Mouse (Mus musculus): ENCODE measurements around the gene Nup88. TPM values are rescaled to one million over a fixed set of nuclear protein-coding genes. Genes with fewer than 3 reads are reported as not detected.
A peak's percentile ranks its signal among the peaks of the same experiment; 100 is the strongest.

The Nup88 gene
- polyA plus RNA-seq (2016; fragmentation: Nextera tagmentation; extraction: Ambion mirVana), result 146 and 151 TPM in 2 replicates

DNA sequence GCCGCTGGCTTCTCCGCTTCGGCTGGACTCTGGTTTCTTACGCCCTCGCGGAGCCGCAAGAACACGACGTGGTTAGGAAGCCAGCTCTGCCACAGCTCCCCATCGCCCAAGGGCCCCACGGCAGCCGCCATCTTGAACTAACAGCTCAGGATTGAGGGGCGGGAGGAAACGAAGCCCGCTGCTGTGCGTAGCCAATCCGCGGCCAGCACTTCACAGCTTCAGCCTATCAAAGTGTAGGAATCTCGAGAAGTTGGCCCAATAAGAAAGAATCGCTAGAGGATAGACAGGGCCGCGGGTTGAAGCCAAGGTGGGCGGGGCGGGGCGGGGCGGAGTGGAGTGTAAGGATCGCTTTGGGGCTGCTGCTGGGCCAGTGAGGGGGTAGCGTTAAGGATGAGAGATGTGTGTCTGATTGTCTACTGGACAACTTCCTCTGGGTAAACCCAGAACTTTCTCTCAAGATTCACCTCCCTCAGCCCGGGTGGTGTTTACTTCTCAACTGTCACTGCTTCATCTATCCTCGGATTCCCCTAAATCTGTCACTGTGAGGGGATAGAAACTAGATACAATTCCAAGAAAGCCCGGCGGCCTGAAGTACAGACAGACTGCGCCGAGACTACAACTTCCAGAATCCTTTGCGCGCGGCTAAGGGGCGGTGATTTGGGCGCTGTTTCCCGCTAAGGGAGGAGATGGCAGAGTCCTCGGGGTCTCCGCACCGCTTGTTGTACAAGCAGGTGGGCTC, at the start of gene Nup88, which contains the start of gene Rpain:
Gene Nup88 (minus strand): TSS at position 153 of the 739 bp plus-strand sequence.
Gene Rpain (plus strand): TSS at position 393 of the 739 bp plus-strand sequence.
- H3K27me3 ChIP-seq (replicated peaks; ENCODE audit: low read depth, poor library complexity, severe bottlenecking), result no peaks in the 10 kb centered on the region
- no peaks in the 10 kb centered on the region for H3K9me3 ChIP-seq
- under 1% methylated on average over 43 of the region's 43 CpGs for WGBS
- peak within 1 kb of the TSS; percentile 96 for H3K27ac ChIP-seq (replicated peaks)
- H3K36me3 ChIP-seq (replicated peaks), result peaks cover 53% of the 10 kb centered on the region
- peak within 1 kb of the TSS; percentile 92 for H3K4me3 ChIP-seq
- peak; percentile 97 for DNase-seq (ENCODE audit: low spot score)
- H3K4me1 ChIP-seq, result peaks cover 21% of the 10 kb centered on the region

DNA sequence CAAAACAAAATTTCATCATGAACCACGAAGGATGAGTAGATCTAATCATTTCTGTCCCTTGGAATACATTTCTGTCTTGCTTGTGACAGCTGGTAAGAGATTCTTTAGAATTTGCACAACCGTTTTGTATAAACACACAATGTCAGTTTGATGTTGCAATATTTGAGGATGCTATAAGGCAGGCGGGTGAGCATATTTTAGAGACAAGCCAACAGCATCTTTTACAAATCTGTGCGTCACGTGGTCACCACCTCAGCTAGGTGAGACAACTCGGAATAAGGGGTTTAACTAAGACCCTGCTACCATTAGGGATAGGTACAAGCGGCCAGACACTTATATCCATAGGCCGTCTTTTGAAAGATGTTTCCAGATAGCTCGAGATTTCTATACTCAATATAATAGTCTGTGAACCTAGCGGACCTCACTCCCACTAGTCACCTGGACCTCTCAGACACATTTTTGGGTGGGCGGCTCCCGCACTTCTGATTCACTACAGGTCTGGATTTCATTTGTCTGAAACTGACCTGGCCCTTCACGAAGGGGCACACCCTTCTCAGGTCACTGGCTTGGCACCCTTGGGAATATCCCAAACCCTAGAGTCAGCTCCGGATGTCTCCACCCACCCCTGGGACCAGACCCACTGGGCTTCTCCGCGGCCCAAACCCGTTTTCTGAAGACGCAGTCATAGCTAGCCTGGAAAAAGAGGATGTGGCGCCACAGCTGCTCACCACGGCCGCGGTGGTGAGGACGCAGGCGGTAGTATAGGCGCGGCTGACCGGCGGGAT, 48.8 kb upstream of the Nup88 start:
- DNase-seq (ENCODE audit: low spot score), result no peak
- H3K4me3 ChIP-seq, result peak overlapping the region; percentile 94
- H3K27ac ChIP-seq (replicated peaks), result peak overlapping the region; percentile 95
- peaks cover 33% of the 10 kb centered on the region for H3K4me1 ChIP-seq
- H3K9me3 ChIP-seq, result no peaks in the 10 kb centered on the region
- 6% methylated on average over 28 of the region's 28 CpGs for WGBS
- H3K27me3 ChIP-seq (replicated peaks; ENCODE audit: low read depth, poor library complexity, severe bottlenecking), result no peaks in the 10 kb centered on the region
- peaks cover 43% of the 10 kb centered on the region for H3K36me3 ChIP-seq (replicated peaks)

DNA sequence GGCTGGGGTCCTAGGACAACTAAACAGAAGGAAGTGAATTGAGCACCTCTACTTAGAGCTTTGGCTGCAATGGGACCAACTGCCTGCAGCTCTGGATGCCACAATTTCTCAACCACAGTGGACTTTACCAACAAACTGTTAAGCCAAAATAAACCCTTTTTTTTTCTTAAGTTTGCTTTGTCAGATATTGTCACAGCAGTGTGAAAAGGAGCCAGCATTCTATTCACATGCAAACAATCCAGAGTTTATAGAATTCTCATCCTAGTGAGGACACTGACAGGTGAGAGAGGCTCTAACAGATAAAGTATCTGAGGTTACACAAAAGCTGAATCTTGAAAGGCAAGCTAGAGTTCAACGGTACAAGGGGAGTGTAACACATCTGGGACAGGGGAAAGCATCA, 47.3 kb upstream of the Nup88 start:
- peaks cover 33% of the 10 kb centered on the region for H3K4me1 ChIP-seq
- H3K9me3 ChIP-seq, result no peaks in the 10 kb centered on the region
- H3K36me3 ChIP-seq (replicated peaks), result peaks cover 43% of the 10 kb centered on the region
- no peak for DNase-seq (ENCODE audit: low spot score)
- no peak overlapping the region for H3K27ac ChIP-seq (replicated peaks)
- no peak overlapping the region for H3K4me3 ChIP-seq
- 96% methylated on average over 1 of the region's 1 CpGs for WGBS
- H3K27me3 ChIP-seq (replicated peaks; ENCODE audit: low read depth, poor library complexity, severe bottlenecking), result no peaks in the 10 kb centered on the region

DNA sequence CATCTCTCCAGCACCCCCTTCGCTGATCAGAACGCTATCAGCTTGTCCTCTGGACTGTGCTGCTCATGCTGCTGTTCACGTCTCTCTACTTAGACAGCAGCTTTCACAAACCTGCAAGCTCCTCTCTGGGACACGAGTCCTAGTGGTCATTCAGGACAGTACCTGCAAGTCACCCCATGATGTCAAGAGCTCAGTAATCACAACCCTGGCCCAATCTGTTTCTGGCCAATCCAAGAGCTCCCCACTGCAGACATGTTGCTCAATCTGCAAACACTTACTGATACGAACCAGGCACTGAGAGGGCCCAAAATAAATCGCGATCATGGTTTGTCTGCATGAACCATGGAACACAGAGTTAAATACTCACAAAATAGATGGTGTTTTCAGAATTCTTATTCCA, 43.0 kb upstream of the Nup88 start:
- peaks cover 9% of the 10 kb centered on the region for H3K4me1 ChIP-seq
- no peak overlapping the region for H3K27ac ChIP-seq (replicated peaks)
- H3K4me3 ChIP-seq, result no peak overlapping the region
- H3K36me3 ChIP-seq (replicated peaks), result peaks cover 66% of the 10 kb centered on the region
- H3K9me3 ChIP-seq, result no peaks in the 10 kb centered on the region
- DNase-seq (ENCODE audit: low spot score), result no peak
- WGBS, result 93% methylated on average over 7 of the region's 7 CpGs
- no peaks in the 10 kb centered on the region for H3K27me3 ChIP-seq (replicated peaks; ENCODE audit: low read depth, poor library complexity, severe bottlenecking)

DNA sequence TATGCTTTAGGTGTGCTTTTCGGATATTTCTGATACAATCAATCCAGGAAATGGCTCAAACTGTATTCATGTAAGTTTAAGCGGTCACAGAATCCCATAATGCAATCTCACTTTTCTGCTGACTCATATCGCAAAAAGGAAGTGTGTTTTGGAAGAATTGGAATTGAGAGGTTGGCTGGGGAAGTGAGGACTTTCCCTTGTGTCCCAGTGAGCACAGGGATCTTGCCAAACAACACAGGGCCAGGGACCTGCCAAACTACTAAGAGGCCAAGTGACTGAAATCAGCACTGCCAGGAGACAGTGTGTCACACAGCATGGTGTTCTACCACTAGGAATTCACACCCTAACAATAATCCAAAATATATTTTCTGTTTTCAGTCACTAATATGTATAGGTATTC, 38.5 kb upstream of the Nup88 start:
- WGBS, result 93% methylated on average over 3 of the region's 3 CpGs

DNA sequence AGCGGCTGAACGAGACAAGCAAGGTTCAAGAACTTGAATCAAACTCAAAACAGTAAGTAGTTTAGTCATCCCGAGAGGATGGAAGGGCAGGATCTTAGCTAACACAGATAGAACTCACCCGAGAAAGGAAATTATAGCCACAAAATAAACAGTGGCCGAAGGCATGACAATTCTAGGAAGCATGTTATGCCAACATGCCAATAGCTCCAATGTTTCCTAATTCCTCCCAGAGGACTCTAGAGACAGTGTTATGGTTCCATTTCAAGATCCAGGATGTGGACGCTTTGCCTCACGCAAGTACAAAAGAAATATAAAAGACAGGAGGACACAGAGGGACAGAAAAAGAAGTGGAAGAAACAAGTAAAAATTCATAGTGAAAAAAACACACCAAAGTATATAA, 38.1 kb upstream of the Nup88 start:
- 87% methylated on average over 7 of the region's 7 CpGs for WGBS

More for the DNA sequence above, 38.5 kb upstream of the Nup88 start:
- H3K27me3 ChIP-seq (replicated peaks; ENCODE audit: low read depth, poor library complexity, severe bottlenecking), result no peaks in the 10 kb centered on the region
- H3K36me3 ChIP-seq (replicated peaks), result peaks cover 63% of the 10 kb centered on the region
- H3K4me3 ChIP-seq, result no peak overlapping the region
- DNase-seq (ENCODE audit: low spot score), result no peak
- H3K9me3 ChIP-seq, result no peaks in the 10 kb centered on the region
- H3K27ac ChIP-seq (replicated peaks), result no peak overlapping the region
- H3K4me1 ChIP-seq, result peaks cover 6% of the 10 kb centered on the region

DNA sequence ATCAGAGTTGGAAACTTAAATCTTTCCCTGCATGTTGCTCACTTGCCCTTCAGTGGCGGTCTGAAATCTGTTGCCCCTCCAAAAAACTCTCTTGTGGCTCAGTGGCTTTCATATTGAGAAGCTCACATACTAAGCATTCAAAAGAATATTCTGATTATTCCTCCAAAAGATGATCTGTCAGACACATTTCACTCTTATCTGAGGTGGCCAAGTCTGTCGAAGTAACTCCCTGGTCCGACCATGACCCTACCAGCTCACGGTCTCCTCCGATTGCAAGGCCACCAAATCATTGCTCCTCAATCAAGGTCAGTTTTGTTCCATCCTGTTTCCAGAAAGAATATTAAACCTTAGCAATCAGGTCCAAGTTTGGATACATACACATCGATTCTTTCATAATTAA, 37.3 kb upstream of the Nup88 start:
- peaks cover 54% of the 10 kb centered on the region for H3K36me3 ChIP-seq (replicated peaks)
- no peaks in the 10 kb centered on the region for H3K9me3 ChIP-seq
- WGBS, result 96% methylated on average over 6 of the region's 6 CpGs
- H3K27ac ChIP-seq (replicated peaks), result no peak overlapping the region
- H3K4me1 ChIP-seq, result peaks cover 18% of the 10 kb centered on the region
- DNase-seq (ENCODE audit: low spot score), result no peak
- H3K27me3 ChIP-seq (replicated peaks; ENCODE audit: low read depth, poor library complexity, severe bottlenecking), result no peaks in the 10 kb centered on the region
- no peak overlapping the region for H3K4me3 ChIP-seq

More for the DNA sequence above, 38.1 kb upstream of the Nup88 start:
- Histone ChIP-seq H3K4me3 (no peak overlapping the region), H3K27ac (replicated peaks) (no peak overlapping the region), H3K9me3 (no peaks in the 10 kb centered on the region), H3K4me1 (peaks cover 11% of the 10 kb centered on the region), H3K27me3 (replicated peaks; ENCODE audit: low read depth, poor library complexity, severe bottlenecking) (no peaks in the 10 kb centered on the region), H3K36me3 (replicated peaks) (peaks cover 58% of the 10 kb centered on the region)
- DNase-seq (ENCODE audit: low spot score), result no peak

DNA sequence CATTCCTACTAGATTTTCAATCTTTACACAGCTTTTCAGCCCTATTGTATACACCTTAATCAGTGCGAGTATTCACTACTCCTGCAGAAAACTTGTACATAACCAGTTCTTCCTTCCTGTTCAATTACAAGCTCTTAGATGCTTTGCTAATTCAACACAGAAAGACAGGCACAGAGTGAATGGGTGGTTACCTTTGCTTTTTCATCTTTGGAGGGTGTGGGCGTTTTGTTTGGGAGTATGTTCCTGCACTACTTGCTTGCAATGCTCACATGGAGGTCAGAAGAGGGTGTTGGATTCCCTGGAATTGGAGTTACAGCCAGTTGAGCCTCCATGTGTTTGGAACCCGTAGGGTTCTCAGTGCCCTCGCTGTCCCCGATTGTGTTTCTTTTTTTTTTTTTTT, 35.3 kb upstream of the Nup88 start:
- H3K36me3 ChIP-seq (replicated peaks), result peaks cover 48% of the 10 kb centered on the region
- no peaks in the 10 kb centered on the region for H3K27me3 ChIP-seq (replicated peaks; ENCODE audit: low read depth, poor library complexity, severe bottlenecking)
- peak overlapping the region; percentile 93 for H3K4me3 ChIP-seq
- peak overlapping the region; percentile 71; the same call in 1 of the 2 replicates for H3K27ac ChIP-seq (replicated peaks)
- H3K9me3 ChIP-seq, result no peaks in the 10 kb centered on the region
- 58% methylated on average over 5 of the region's 5 CpGs for WGBS
- no peak for DNase-seq (ENCODE audit: low spot score)
- H3K4me1 ChIP-seq, result peaks cover 18% of the 10 kb centered on the region

DNA sequence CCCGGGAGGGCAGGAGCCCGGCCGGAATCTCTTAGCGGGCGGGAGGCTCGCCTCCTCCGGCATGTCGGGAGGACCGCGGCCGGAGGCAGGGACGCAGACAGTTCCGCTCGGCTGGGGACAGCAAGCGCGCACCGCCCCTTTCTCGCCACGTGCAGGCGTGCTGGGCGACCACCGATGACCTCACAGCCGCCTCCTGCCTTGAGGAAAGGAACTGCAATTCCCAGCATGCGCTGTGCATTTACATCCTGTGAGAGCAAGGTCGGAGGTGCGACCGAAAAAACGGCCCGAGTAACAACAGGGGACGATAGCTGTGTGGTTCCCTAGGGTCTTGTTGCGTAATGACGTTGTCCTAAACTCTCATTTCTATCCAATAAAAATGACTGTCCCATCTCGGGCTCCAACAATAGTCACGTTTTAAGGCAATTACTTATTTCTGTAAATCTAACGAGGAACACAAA, 34.6 kb upstream of the Nup88 start, which contains the start of gene Dhx33:
Gene Dhx33 (minus strand): TSS at position 122 of the 458 bp plus-strand sequence.
- Histone ChIP-seq H3K4me1 (peaks cover 18% of the 10 kb centered on the region), H3K36me3 (replicated peaks) (peaks cover 48% of the 10 kb centered on the region), H3K9me3 (no peaks in the 10 kb centered on the region), H3K27ac (replicated peaks) (peak within 1 kb of the TSS; percentile 86), H3K27me3 (replicated peaks; ENCODE audit: low read depth, poor library complexity, severe bottlenecking) (no peaks in the 10 kb centered on the region), H3K4me3 (peak within 1 kb of the TSS; percentile 93)
- peak; percentile 98 for DNase-seq (ENCODE audit: low spot score)
- under 1% methylated on average over 35 of the region's 35 CpGs for WGBS

DNA sequence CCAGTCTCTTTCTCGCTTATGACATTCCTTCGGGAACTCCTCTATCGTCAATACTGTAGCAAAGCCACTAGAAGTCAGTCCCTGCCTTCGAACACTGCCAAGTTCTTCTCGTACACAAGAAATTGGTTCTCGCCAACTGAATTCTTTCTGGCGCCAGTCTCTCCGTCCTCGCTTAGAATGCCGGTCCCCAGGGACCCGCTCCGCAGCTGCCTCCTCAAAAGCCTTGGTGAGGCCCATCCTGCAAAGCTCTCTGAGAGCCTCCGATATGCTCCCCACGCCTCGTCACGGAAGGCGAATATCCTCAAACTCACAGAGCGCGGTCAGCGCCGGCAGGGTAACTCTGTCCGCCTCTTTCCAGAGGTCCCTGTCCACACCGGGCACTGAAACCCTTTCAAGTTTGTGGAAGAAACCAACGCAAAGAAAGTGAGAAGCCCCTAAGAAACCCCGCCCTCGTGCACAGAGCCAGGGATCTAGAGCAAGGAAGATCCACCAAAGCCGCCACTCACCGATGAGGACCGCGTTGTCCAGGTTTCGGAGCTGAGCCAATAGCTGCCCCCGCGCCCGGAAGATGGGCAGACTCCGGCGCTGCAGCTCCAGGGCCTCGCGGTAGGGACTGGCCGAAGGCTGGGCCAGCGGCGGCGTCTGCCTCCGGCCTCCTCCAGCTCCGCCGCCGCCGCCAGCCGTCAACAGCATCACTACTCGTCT, 34.0 kb upstream of the Nup88 start:
- WGBS, result under 1% methylated on average over 49 of the region's 49 CpGs
- DNase-seq (ENCODE audit: low spot score), result no peak

DNA sequence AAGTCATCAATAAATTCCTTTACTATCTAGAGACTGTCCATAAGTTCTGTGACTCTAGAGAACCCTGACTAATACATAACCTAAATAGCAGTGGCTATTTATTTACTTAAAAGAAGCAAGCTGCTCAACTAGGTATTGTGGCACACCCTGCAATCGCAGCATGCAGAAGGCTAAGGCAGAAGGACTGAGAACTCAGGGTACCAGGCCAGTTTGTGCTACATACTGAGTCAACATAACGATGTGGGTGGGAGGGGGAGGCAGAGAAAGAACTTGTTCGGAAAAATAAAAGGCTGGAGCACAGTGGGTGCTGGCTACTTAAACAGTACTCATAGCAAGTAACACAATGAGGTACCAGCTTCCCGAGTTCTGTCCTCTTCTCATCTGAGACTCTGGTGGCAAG, 31.4 kb upstream of the Nup88 start:
- Histone ChIP-seq H3K27me3 (replicated peaks; ENCODE audit: low read depth, poor library complexity, severe bottlenecking) (no peaks in the 10 kb centered on the region), H3K4me1 (peaks cover 18% of the 10 kb centered on the region), H3K27ac (replicated peaks) (no peak overlapping the region), H3K9me3 (no peaks in the 10 kb centered on the region), H3K36me3 (replicated peaks) (peaks cover 55% of the 10 kb centered on the region), H3K4me3 (no peak overlapping the region)
- 88% methylated on average over 4 of the region's 4 CpGs for WGBS
- no peak for DNase-seq (ENCODE audit: low spot score)

More for the DNA sequence above, 34.0 kb upstream of the Nup88 start:
- peak overlapping the region; percentile 86 for H3K27ac ChIP-seq (replicated peaks)
- H3K4me1 ChIP-seq, result peaks cover 18% of the 10 kb centered on the region
- peaks cover 49% of the 10 kb centered on the region for H3K36me3 ChIP-seq (replicated peaks)
- H3K9me3 ChIP-seq, result no peaks in the 10 kb centered on the region
- peak overlapping the region; percentile 93 for H3K4me3 ChIP-seq
- no peaks in the 10 kb centered on the region for H3K27me3 ChIP-seq (replicated peaks; ENCODE audit: low read depth, poor library complexity, severe bottlenecking)

DNA sequence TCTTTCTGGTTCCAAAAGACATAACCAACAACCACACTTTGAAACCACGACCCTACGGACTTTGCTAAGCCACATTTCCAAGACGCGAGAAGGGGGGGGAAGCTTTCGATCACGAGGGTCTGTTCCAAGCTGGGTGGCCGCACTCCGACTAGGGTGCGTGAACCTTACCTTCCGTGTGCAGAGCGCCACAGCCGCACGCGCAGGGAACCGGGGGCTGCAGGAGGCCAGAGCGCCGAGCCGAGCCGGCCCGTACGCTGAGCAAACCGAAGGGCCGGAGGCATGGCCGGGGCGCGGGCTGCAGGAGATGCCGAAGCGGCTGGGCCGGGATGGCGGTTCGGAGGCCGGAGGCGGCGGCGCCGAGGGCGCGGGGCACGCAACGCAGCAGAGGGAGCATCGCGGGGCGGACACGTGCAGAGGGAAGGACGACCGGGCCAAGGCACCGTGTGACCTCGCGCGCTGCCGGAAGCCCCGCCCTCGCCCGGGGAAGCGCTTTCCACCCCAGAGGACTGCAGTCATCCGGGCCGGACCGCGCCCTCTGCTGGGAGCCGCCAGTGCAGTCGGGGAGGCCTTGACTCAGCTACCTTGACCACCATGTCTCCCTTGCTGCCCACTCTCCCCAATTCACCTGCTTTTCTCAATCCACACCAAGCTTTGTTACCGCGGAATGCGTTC, 12.9 kb upstream of the Nup88 start, which contains the start of gene C1qbp:
Gene C1qbp (minus strand): TSS at position 470 of the 672 bp plus-strand sequence.
- Histone ChIP-seq H3K36me3 (replicated peaks) (peaks cover 77% of the 10 kb centered on the region), H3K9me3 (no peaks in the 10 kb centered on the region), H3K27ac (replicated peaks) (peak within 1 kb of the TSS; percentile 92), H3K4me3 (peak within 1 kb of the TSS; percentile 96), H3K27me3 (replicated peaks; ENCODE audit: low read depth, poor library complexity, severe bottlenecking) (no peaks in the 10 kb centered on the region), H3K4me1 (peaks cover 13% of the 10 kb centered on the region)
- under 1% methylated on average over 64 of the region's 64 CpGs for WGBS
- peak; percentile 95 for DNase-seq (ENCODE audit: low spot score)

All from embryonic facial prominence, embryonic 10.5 days (tissue).